In the genomic region with DNA sequence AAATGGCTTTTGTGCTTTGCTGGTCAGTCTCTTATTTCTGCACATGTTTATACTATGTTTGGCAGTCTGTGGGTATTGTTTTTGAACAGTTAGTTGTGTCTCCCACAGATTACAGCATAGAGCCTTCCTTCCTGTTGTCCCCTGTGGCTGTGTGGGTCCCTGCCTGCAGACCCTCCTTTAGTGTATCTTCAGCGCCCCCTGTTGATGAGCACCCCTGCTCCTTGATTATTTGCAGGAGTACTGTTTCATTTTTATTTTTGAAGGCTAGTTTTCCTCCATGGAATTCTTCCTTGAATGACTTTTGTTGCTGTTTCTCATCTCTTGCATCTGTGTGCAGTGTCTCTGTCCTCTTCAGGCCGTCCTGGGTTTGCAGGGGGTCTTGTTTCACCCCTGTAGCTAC, we compare ENCODE assay signal across 8 mouse cellular contexts. TPM values are rescaled to one million over a fixed set of nuclear protein-coding genes. Genes with fewer than 3 reads are reported as not detected.
DNase-seq lines count a peak whose midpoint lies in the region; ATAC-seq and TF ChIP-seq lines count a peak whose summit lies in the region.

No protein-coding gene starts in this region.

- peak; percentile 73 for TF ChIP-seq CTCF in heart, adult 2 months (IDR thresholded peaks at IDR 0.05)
- TF ChIP-seq CTCF in bone marrow macrophage, adult 2 months (IDR thresholded peaks at IDR 0.05; ENCODE audit: low read depth, low read length): peak; percentile 54; the same call in 1 of the 2 replicates

- no peaks in the 10 kb centered on the region for H3K9me3 ChIP-seq in heart, embryonic 10.5 days

- H3K4me3 ChIP-seq in heart, adult 2 months: no peak overlapping the region
- no peak overlapping the region for H3K4me3 ChIP-seq in heart, embryonic 10.5 days
- no peak overlapping the region for H3K4me3 ChIP-seq in bone marrow macrophage, adult 2 months (ENCODE audit: insufficient read depth, low read length)

- no peak for ATAC-seq in activated CD4-positive, CD25-positive, alpha-beta regulatory T cell, adult 4 months

- no peak for TF ChIP-seq POLR2A in heart, adult 2 months (IDR thresholded peaks at IDR 0.05; ENCODE audit: insufficient read depth, low read depth, low read length)
- no peak for TF ChIP-seq POLR2A in bone marrow macrophage, adult 2 months (IDR thresholded peaks at IDR 0.05; ENCODE audit: borderline replicate concordance, low read depth, low read length)

- DNase-seq in heart, adult 2 months: peak; percentile 32 to 40
- DNase-seq in heart, embryonic 10.5 days (ENCODE audit: low spot score): no peak
- DNase-seq in right cerebral cortex, postnatal 4 days: peak; percentile 70
- no peak for DNase-seq in right cerebral cortex, adult 18-20 months
- DNase-seq in kidney, postnatal 4 days: peak; percentile 76
- peak; percentile 45 for DNase-seq in ovary, postnatal 14 days (ENCODE audit: low spot score)

- no peaks in the 10 kb centered on the region for H3K4me1 ChIP-seq in heart, adult 2 months (ENCODE audit: control insufficient read depth, insufficient read depth, low read length)
- H3K4me1 ChIP-seq in heart, embryonic 10.5 days: no peaks in the 10 kb centered on the region
- no peaks in the 10 kb centered on the region for H3K4me1 ChIP-seq in bone marrow macrophage, adult 2 months (ENCODE audit: control insufficient read depth, insufficient read depth, low read length)

- H3K9ac ChIP-seq in heart, adult 2 months (ENCODE audit: low read depth, low read length): no peak overlapping the region

- no peaks in the 10 kb centered on the region for H3K36me3 ChIP-seq in heart, adult 2 months (ENCODE audit: control insufficient read depth, insufficient read depth, low read length)
- H3K36me3 ChIP-seq in heart, embryonic 10.5 days: peaks cover 74% of the 10 kb centered on the region

- no peak overlapping the region for H3K27ac ChIP-seq in heart, adult 2 months
- no peak overlapping the region for H3K27ac ChIP-seq in heart, embryonic 10.5 days
- H3K27ac ChIP-seq in bone marrow macrophage, adult 2 months (ENCODE audit: insufficient read depth, low read depth, low read length): no peak overlapping the region

- intact Hi-C loops in heart, adult 2 months (cut with DNase I): loop anchor here (2.0 kb wide), 1 partner anchor 86 kb away; no protein-coding TSS in a partner anchor

- TF ChIP-seq EP300 in heart, adult 2 months (IDR thresholded peaks at IDR 0.05; ENCODE audit: insufficient read depth, low read depth, low read length): no peak

- H3K27me3 ChIP-seq in heart, adult 2 months (ENCODE audit: control insufficient read depth, insufficient read depth, low read length): no peaks in the 10 kb centered on the region
- no peaks in the 10 kb centered on the region for H3K27me3 ChIP-seq in heart, embryonic 10.5 days (ENCODE audit: insufficient read depth, poor library complexity, severe bottlenecking)

- H3K79me2 ChIP-seq in heart, adult 2 months (replicated peaks; ENCODE audit: control insufficient read depth, insufficient read depth, low read length): no peaks in the 10 kb centered on the region

- WGBS in heart, adult 2 months: 42% methylated on average over 2 of the region's 2 CpGs
- 46% methylated on average over 2 of the region's 2 CpGs for WGBS in heart, embryonic 10.5 days

RNA-seq across cellular contexts. Expression of a gene that starts 58.0 kb away (rescaled TPM):
- total RNA-seq in heart, adult 2 months (2021): 10 to 100 TPM; 15.2 to 17.5 TPM
- 21.6 and 21.9 TPM in 2 replicates for polyA plus RNA-seq in heart, adult 2 months (2012; rRNA removed)
- polyA plus RNA-seq in heart, embryonic 10.5 days (2016; fragmentation: Nextera tagmentation; extraction: Ambion mirVana): 14.9 and 16.5 TPM in 2 replicates
- polyA plus RNA-seq in bone marrow macrophage, adult 2 months (2012; ENCODE audit: insufficient read depth, insufficient read length, missing spikeins): 10.4 and 15.6 TPM in 2 replicates
- 10 to 100 TPM; 10.0 to 12.4 TPM for polyA plus RNA-seq in activated CD4-positive, CD25-positive, alpha-beta regulatory T cell, adult 4 months (2017; shearing (Covaris generic))

Comparison
In these comparisons a context has a peak if more than half of its experiments do, and no peak if none do; other contexts are left out.
1. DNase-seq: peak in heart, adult 2 months (2 of 2), right cerebral cortex, postnatal 4 days (single experiment), kidney, postnatal 4 days (2 of 2) and ovary, postnatal 14 days (single experiment); none in heart, embryonic 10.5 days (single experiment) and right cerebral cortex, adult 18-20 months (single experiment).